Mouse (Mus musculus): ENCODE results near the gene Hmg20a. TPM values are rescaled to one million over a fixed set of nuclear protein-coding genes. Genes with fewer than 3 reads are reported as not detected.

Gene Hmg20a
- polyA plus RNA-seq, 1 experiment, result 3.7 TPM

DNA sequence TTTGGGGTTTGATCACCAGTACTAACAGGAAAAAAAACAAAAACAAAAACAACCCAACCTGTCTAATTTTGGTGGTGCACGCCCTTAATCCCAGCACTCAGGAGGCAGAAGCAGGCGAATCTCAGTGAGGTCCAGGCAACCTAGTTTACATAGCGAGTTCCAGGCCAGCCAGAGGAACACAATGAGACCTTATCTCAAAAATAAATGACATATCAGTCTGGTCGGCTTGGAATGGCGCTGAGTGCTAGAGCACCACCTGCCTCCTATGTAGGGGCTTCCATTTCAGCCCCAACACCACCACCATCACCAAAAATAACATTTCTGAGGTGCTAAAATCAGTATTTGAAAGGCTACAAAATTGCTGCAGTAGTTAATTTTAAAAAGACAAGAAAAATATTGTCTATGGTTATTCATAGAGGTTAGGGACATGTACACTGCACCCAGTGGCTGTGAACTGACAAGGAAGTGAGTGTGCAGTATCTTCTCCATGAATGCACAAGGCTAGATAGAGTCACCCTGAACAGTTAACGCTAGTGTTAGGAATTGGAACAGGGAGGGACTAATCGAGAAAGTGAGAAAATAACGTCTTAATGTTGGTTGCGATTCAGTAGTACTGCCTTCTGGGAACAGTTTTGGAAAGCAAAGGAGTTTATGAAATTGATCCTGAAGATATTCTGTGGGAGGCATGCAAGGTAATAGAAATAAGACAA lies 2.6 kb downstream of the Hmg20a start:
- no peak for TF ChIP-seq GATA1 (IDR thresholded peaks at IDR 0.05; ENCODE audit: low read length)

DNA sequence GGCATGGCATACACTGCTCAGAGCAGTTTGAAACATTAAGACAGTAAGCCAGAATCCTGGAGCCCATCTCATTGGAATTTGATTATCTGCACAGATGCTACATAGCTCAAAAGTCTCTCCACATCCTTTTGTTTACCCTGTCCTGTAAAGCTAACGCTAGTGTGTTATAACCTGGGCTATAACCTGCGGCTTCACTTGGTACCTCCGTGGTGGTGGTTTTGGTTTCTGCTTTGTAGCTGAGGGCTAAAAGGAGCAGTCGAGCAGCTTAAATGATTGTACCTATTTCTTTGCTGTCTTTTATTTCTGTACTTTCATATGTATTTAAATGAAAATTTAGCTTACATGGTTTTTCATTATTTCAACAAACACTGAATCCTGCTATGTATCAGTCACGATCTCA lies 3.6 kb downstream of the Hmg20a start:
- no peak for TF ChIP-seq GATA1 (IDR thresholded peaks at IDR 0.05; ENCODE audit: low read length)

- no peak for TF ChIP-seq GATA1 (IDR thresholded peaks at IDR 0.05; ENCODE audit: low read length)
Observed at GRCm38 (mm10) chr9:56424861-56425260, 6.5 kb downstream of the Hmg20a start.

DNA sequence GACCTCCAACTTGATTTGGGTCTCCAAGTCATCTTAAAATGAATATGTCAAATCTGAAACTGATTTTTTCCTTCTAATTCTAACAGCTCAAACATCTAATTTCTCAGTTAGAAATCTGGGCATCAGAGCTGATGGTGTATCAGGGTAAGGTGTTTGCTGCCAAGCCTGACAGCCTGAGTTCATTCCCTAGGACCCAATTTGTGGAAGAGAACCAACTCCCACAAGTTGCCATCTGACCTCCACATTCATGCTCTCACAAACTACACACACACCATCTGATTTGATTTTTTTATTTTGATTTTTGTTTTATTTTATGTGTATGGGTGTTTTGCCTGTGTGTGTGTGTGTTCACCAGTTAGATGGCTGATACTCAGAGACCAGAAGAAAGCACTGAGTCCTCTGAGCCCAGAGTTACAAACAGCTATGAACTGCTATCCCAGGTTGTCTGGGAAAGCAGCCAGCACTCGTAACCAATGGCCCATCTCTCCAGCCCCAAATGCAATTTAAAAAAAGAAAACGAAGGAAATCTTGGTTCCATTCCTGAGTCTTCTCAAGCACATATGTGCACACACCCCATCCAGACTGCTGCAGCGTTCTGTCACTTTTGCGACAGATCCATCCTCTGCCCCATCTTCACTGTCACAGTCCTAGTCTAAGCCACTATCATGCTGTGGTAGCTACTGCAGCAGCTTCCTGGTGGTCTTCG lies 17.6 kb downstream of the Hmg20a start:
- TF ChIP-seq GATA1 (IDR thresholded peaks at IDR 0.05; ENCODE audit: low read length), result no peak

DNA sequence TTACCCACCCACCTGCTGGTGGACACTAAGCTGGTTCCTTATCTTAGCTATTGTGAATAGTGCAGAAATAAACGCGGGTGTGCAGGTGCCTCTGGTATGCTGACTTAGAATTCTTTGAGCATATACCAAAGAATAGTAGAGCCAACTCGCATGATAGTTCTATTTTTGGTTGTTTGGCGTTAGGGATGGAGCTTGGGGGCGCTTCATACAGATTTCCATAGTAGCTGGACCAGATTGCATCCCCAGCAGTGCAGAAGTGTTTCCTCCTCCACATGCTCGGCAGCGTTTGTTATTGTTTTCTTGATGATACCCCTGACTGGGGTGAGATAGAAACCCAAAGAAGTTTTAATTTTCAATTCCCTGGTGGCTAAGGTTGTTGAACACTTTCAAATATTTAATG lies 21.3 kb downstream of the Hmg20a start:
- TF ChIP-seq GATA1 (IDR thresholded peaks at IDR 0.05; ENCODE audit: low read length), result no peak

DNA sequence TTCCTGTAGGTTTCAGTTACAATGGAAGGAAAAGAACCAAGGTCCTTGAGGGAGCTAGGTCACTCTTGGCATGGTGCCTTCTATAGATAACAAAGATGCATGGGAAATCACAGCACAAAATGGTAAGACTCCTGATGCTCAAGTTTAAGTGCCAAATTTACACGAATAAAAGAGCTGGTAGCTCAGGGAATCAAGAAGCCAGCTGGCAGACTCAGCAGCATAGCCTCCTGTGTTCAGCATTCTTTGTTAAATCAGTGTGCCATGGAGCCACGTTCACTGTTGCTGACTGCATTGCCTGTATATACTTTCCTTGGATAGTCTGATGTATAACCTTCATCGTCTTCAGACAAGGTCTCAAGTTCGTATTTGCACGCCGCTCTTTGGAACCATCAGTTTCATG lies 33.2 kb downstream of the Hmg20a start:
- no peak for TF ChIP-seq GATA1 (IDR thresholded peaks at IDR 0.05; ENCODE audit: low read length)

- TF ChIP-seq GATA1 (IDR thresholded peaks at IDR 0.05; ENCODE audit: low read length), result no peak
Observed at GRCm38 (mm10) chr9:56453038-56453815, 34.8 kb downstream of the Hmg20a start.

DNA sequence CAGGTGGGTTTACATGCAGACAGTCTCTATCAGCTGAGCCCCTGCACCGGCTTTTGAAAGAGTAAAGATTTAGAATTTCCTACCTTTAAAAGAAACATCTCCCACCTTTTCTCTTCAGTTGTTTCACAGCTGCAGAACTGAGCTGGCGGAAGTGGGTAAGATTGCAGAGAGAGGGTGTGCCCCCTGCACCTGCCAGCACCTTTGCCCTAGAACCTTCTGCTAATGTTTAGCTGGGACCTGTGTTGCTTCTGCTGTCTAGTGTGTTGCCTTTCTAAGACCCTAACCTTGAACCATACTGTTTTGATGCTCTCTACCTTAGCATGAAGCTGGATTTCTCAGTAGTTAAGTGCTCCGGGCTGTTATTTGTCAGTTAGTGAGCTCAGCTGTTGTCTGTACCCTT lies 38.0 kb downstream of the Hmg20a start:
- TF ChIP-seq GATA1 (IDR thresholded peaks at IDR 0.05; ENCODE audit: low read length), result no peak

DNA sequence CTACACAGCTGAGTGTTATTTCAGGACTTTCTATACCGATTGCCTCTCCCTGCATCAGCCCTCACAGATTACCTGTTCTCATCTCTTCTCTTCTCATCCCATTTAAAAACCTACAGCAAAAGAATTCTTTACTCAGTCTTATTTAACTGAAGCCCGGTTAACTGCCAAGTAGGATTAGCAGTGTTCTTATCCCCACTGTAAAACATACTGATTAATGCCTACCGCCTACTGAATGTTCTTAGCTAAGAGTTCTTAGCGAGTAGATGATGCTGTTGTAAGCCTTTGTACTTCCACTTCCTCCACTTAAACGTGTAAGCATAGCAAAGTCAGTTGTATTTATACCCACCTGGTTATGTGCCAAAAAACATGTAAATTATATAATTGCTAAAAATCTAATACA lies 42.6 kb downstream of the Hmg20a start:
- TF ChIP-seq GATA1 (IDR thresholded peaks at IDR 0.05; ENCODE audit: low read length), result no peak

- TF ChIP-seq GATA1 (IDR thresholded peaks at IDR 0.05; ENCODE audit: low read length), result no peak
Observed at GRCm38 (mm10) chr9:56462606-56463005, 44.2 kb downstream of the Hmg20a start.

GRCm38 (mm10) chr9:56463046-56463445 lies 44.6 kb downstream of the Hmg20a start:
- no peak for TF ChIP-seq GATA1 (IDR thresholded peaks at IDR 0.05; ENCODE audit: low read length)

- TF ChIP-seq GATA1 (IDR thresholded peaks at IDR 0.05; ENCODE audit: low read length), result no peak
Observed at GRCm38 (mm10) chr9:56463686-56464515, 45.5 kb downstream of the Hmg20a start.

GRCm38 (mm10) chr9:56464863-56465654 lies 46.6 kb downstream of the Hmg20a start:
- TF ChIP-seq GATA1 (IDR thresholded peaks at IDR 0.05; ENCODE audit: low read length), result no peak

- no peak for TF ChIP-seq GATA1 (IDR thresholded peaks at IDR 0.05; ENCODE audit: low read length)
Observed at GRCm38 (mm10) chr9:56466251-56466650, 47.8 kb downstream of the Hmg20a start.

- TF ChIP-seq GATA1 (IDR thresholded peaks at IDR 0.05; ENCODE audit: low read length), result no peak
Observed at GRCm38 (mm10) chr9:56469656-56470055, 51.2 kb downstream of the Hmg20a start.

Measured in G1E-ER4 (cell line).